Mouse (Mus musculus): Measurements from ENCODE around the gene Dkkl1. TPM values are rescaled to one million over a fixed set of nuclear protein-coding genes. Genes with fewer than 3 reads are reported as not detected.

Gene Dkkl1
- polyA plus RNA-seq, 1 experiment from 2014 or later: 8.7 TPM

DNA sequence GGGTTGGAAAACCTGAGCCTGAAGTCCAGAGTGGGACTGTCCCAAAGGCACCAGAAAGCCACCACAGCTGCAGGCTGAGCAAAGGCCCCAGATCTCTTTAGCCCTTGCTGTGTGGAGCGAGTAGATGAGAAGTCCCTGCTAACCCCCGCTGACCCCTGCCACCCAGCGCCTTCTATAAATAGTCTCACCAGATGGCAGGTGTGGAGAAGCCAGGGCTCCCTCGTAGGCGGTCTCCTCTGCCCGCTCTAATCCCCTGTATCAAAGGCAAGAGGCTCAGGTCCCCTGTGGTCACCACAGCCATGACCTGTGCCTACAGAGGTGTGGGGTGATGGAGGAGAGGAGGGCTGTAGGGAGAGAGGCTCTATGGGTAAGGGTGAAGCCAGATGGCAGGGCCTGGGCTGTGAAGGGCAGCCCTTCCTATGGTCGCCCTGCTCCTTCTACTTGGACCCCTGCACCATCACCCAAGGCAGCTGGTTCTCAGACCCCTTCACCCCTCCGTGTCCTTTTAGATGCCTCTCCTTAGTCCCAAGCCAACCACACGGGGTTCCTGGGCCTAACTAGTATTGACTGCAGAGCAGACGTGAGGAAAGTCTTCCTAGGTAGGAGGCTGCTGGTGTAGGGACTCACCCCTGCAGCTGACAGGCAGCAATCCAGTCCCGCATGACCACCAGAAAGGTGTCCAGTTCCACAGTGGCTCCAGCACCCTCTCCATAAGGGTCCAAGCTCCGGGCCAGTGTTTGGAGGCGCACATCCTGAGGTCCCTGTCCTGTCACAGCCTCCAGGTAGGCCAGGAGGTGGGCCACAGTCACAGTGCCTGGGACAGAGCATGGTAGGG is 16.4 kb downstream of the Dkkl1 start:
- no peaks in the 10 kb centered on the region for H3K36me3 ChIP-seq (replicated peaks; ENCODE audit: control insufficient read depth, insufficient read depth)
- ATAC-seq (ENCODE audit: low FRiP score) (no peak), DNase-seq (ENCODE audit: low spot score) (no peak)
- no peak overlapping the region for H3K27ac ChIP-seq
- no peaks in the 10 kb centered on the region for H3K9me3 ChIP-seq (ENCODE audit: control insufficient read depth, low read length)
- no peak overlapping the region for H3K9ac ChIP-seq
- no peaks in the 10 kb centered on the region for H3K4me1 ChIP-seq (replicated peaks; ENCODE audit: control insufficient read depth, insufficient read depth, low read length)
- 0 out of 2 replicates have a peak, but pooled peaks cover 4% of the 10 kb centered on the region for H3K27me3 ChIP-seq (ENCODE audit: control insufficient read depth, insufficient read depth, low read length)
- H3K4me3 ChIP-seq (replicated peaks; ENCODE audit: low read length): no peak overlapping the region
- H3K4me2 ChIP-seq (replicated peaks): no peak overlapping the region
- 60% methylated on average over 13 of the region's 13 CpGs for WGBS

DNA sequence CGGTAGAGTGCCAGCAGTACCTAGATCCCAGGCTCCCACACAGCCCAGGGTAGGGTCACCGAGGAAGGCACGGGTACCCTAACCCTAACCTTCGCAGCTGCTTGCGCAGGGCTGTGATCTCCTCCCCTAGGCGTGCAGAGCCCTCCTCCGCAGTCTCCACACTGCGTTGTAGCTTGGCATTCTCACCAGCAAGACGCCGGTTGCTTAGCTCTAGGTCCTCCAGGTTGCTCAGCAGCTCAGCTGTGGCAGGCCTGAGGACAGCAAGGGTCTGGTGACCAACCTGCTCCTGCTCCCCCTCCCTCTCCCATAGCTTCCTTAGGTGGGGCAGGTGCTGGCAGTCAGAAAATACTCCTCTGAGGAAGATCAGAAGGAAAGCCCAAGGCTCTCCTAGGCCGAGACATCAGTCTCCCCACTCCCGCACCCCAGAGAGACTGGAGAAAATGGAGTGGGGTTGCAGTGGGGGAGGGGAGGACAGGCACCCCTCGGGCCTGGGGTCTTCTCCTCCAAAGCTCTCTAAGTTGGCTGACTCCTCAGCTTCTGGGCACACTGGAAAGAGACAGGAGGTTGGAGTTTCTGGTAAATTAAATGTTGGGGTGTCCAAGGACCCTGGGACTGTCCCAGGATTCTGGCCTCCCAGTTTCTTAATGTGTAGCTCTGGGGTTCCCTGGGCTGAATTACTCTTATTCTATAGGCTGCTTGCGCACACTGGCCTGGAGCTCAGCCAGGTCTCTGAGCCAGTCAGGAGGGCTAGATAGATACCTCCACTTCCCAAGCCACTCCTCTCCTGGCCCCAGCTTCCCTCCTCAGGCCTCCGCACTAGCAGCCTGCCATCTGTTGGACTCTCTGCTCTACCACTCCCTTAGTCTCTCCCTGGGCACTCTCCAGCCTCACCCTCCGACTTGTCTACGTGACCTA is 17.8 kb downstream of the Dkkl1 start:
- H3K9me3 ChIP-seq (ENCODE audit: control insufficient read depth, low read length): no peaks in the 10 kb centered on the region
- WGBS: 69% methylated on average over 17 of the region's 17 CpGs
- no peak for ATAC-seq (ENCODE audit: low FRiP score)
- DNase-seq (ENCODE audit: low spot score): no peak
- no peak overlapping the region for H3K4me3 ChIP-seq (replicated peaks; ENCODE audit: low read length)
- no peak overlapping the region for H3K27ac ChIP-seq
- H3K9ac ChIP-seq: no peak overlapping the region
- no peaks in the 10 kb centered on the region for H3K4me1 ChIP-seq (replicated peaks; ENCODE audit: control insufficient read depth, insufficient read depth, low read length)
- 0 out of 2 replicates have a peak, but pooled peaks cover 6% of the 10 kb centered on the region for H3K27me3 ChIP-seq (ENCODE audit: control insufficient read depth, insufficient read depth, low read length)
- H3K4me2 ChIP-seq (replicated peaks): no peak overlapping the region
- H3K36me3 ChIP-seq (replicated peaks; ENCODE audit: control insufficient read depth, insufficient read depth): no peaks in the 10 kb centered on the region

DNA sequence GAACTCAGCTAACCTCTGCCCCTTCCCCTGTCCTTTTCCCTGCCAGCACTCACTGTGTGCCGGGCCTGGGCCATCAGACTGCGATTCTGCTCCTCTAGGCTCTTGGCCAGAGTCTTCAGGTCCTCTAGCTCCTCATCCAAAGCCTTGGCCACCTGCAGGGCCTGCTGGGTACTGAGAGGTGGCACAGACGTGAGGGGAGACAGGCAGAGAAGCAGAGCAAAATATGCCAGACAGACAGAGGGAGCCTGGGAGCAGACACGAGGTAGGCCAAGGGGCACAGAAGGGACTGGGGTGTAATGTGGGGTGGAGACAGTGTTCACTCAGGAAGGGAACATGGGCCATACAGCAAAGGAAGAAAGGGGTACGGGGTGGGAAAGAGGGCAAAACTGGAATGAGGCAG is 18.5 kb downstream of the Dkkl1 start:
- Histone ChIP-seq H3K4me1 (replicated peaks; ENCODE audit: control insufficient read depth, insufficient read depth, low read length) (no peaks in the 10 kb centered on the region), H3K4me3 (replicated peaks; ENCODE audit: low read length) (no peak overlapping the region), H3K4me2 (replicated peaks) (no peak overlapping the region), H3K36me3 (replicated peaks; ENCODE audit: control insufficient read depth, insufficient read depth) (no peaks in the 10 kb centered on the region), H3K9ac (no peak overlapping the region), H3K27me3 (ENCODE audit: control insufficient read depth, insufficient read depth, low read length) (0 out of 2 replicates have a peak, but pooled peaks cover 6% of the 10 kb centered on the region), H3K9me3 (ENCODE audit: control insufficient read depth, low read length) (no peaks in the 10 kb centered on the region), H3K27ac (no peak overlapping the region)
- WGBS: 69% methylated on average over 5 of the region's 5 CpGs
- no peak for ATAC-seq (ENCODE audit: low FRiP score)
- DNase-seq (ENCODE audit: low spot score): no peak

DNA sequence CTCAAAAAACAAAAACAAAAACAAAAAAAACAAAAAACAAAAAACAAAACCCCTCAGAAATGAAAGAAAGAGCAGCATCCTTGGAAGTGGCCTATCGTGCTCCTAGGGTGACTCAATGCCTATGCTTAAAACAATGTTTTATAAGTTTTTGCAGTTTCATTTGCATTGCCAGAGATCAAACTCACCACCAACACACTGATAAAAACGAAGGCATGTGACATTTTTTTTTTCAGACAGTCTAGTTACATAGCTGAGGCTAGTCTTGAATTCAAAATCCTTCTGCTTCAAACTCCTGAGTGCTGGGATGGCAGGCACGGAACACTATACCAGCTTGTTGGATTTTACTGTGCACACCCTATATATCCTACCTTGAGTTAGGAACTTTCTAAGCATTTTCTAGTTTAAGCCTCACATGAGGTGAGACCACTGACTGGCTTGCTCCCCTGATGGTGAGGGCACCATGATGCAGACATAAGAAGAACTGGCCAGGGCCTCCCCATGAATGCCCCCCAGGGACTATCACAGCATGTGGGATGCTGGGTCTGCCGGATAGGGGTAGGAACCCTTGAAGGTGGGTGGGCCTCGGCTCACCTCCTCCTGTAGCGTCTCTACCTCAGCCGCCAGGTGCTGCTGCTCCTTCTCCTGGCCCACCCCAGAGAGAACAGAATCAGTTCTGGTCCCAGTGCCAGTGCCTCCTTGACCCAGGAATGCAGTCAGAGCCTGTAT is 19.2 kb downstream of the Dkkl1 start:
- 0 out of 2 replicates have a peak, but pooled peaks cover 6% of the 10 kb centered on the region for H3K27me3 ChIP-seq (ENCODE audit: control insufficient read depth, insufficient read depth, low read length)
- ATAC-seq (ENCODE audit: low FRiP score) (no peak), DNase-seq (ENCODE audit: low spot score) (no peak)
- H3K4me2 ChIP-seq (replicated peaks): no peak overlapping the region
- no peak overlapping the region for H3K9ac ChIP-seq
- H3K27ac ChIP-seq: no peak overlapping the region
- no peaks in the 10 kb centered on the region for H3K9me3 ChIP-seq (ENCODE audit: control insufficient read depth, low read length)
- no peak overlapping the region for H3K4me3 ChIP-seq (replicated peaks; ENCODE audit: low read length)
- no peaks in the 10 kb centered on the region for H3K4me1 ChIP-seq (replicated peaks; ENCODE audit: control insufficient read depth, insufficient read depth, low read length)
- 79% methylated on average over 7 of the region's 7 CpGs for WGBS
- no peaks in the 10 kb centered on the region for H3K36me3 ChIP-seq (replicated peaks; ENCODE audit: control insufficient read depth, insufficient read depth)

DNA sequence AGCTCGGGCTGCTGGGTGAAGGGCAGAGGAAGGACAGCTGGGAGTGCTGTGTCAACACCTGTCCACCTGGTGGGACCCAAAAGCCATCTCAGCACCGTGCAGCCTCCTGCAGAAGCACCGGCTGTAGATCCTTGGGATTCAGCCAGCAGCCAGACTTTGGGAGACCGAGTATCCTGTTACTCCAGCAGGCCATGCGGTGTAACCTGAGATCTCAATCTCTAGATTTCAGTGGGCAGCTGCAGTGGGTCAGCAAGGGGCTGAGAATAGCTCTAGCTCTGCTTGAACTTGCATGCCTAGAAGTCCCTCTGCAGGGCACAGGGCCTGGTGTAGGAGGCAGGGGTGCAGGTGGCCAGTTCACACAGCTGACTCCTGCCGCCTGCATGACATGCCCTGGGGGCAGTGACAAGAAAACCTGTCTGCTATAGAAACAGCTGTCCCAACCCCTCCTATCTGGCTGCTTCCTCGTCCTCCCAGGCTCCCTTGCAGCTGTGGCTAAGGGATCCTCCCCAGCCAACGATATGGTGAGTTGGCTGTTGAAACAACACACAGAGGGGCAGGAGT is 20.1 kb downstream of the Dkkl1 start:
- Histone ChIP-seq H3K27ac (no peak overlapping the region), H3K27me3 (ENCODE audit: control insufficient read depth, insufficient read depth, low read length) (0 out of 2 replicates have a peak, but pooled peaks cover 6% of the 10 kb centered on the region), H3K4me1 (replicated peaks; ENCODE audit: control insufficient read depth, insufficient read depth, low read length) (no peaks in the 10 kb centered on the region), H3K4me2 (replicated peaks) (no peak overlapping the region), H3K9me3 (ENCODE audit: control insufficient read depth, low read length) (no peaks in the 10 kb centered on the region), H3K9ac (no peak overlapping the region), H3K4me3 (replicated peaks; ENCODE audit: low read length) (no peak overlapping the region), H3K36me3 (replicated peaks; ENCODE audit: control insufficient read depth, insufficient read depth) (no peaks in the 10 kb centered on the region)
- no peak for DNase-seq (ENCODE audit: low spot score)
- no peak for ATAC-seq (ENCODE audit: low FRiP score)
- 28% methylated on average over 8 of the region's 8 CpGs for WGBS

DNA sequence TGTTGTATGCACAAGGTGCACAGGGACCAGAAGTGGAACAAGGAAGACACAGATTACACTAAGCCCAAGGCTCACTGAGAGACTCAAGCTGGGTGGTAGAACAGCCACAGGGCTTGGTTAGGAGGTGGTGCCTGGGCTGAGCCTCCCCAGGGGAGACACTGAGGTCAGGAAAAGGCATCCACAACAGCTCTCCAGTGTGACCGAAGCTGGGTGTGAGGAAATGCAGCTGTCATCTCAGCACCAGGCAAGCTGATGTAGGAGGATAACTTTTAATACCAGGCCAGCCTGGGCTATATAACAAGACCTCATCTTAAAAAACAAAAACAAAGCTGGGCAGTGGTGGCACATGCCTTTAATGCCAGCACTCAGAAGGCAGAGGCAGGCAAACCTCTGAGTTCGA is 20.8 kb downstream of the Dkkl1 start:
- Histone ChIP-seq H3K4me1 (replicated peaks; ENCODE audit: control insufficient read depth, insufficient read depth, low read length) (no peaks in the 10 kb centered on the region), H3K4me3 (replicated peaks; ENCODE audit: low read length) (no peak overlapping the region), H3K9ac (no peak overlapping the region), H3K9me3 (ENCODE audit: control insufficient read depth, low read length) (no peaks in the 10 kb centered on the region), H3K4me2 (replicated peaks) (no peak overlapping the region), H3K36me3 (replicated peaks; ENCODE audit: control insufficient read depth, insufficient read depth) (no peaks in the 10 kb centered on the region), H3K27ac (no peak overlapping the region), H3K27me3 (ENCODE audit: control insufficient read depth, insufficient read depth, low read length) (0 out of 2 replicates have a peak, but pooled peaks cover 6% of the 10 kb centered on the region)
- 82% methylated on average over 2 of the region's 2 CpGs for WGBS
- DNase-seq (ENCODE audit: low spot score) (no peak), ATAC-seq (ENCODE audit: low FRiP score) (no peak)

DNA sequence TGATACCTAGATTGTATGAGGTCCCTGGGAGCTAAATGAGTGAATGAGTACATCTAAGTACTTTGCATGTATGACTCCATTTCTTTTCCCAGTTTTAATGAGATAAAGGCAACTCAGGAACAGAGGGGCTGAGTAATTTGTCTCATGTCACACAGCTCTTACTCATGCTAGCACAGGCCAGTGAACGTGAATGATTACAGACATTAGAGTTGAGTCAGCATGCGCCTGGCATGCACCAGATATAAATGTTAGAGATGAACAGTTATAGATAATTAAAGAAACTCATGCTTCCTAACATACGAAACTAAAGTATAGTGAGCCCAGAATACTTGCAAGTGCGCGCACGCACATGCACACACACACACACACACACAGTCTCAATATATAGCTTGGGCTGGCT is 21.8 kb downstream of the Dkkl1 start:
- WGBS: 91% methylated on average over 6 of the region's 6 CpGs
- no peak for ATAC-seq (ENCODE audit: low FRiP score)
- H3K27me3 ChIP-seq (ENCODE audit: control insufficient read depth, insufficient read depth, low read length): 0 out of 2 replicates have a peak, but pooled peaks cover 6% of the 10 kb centered on the region

DNA sequence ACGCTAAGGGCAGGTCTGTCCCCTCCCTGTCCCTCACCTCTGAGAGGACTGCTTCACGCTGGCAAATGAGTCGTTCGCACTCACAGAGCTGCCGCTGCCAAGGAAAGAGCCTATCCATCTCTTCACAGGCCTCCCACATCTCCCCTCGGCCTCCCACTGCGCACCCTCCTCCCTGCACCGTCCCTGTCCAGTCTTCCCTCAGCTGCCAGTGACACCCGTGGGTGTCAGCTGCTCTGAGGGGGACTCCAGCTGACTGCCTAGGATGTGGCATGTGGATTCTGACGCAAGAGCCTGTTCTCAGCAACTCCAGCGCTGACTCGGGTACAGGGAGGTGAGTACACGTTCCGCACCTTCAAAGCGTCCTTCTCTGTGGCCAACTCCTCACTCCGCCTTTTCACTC is 22.3 kb downstream of the Dkkl1 start:
- no peaks in the 10 kb centered on the region for H3K4me1 ChIP-seq (replicated peaks; ENCODE audit: control insufficient read depth, insufficient read depth, low read length)
- WGBS: 65% methylated on average over 16 of the region's 16 CpGs
- H3K9me3 ChIP-seq (ENCODE audit: control insufficient read depth, low read length): no peaks in the 10 kb centered on the region
- DNase-seq (ENCODE audit: low spot score) (no peak), ATAC-seq (ENCODE audit: low FRiP score) (no peak)
- H3K27ac ChIP-seq: no peak overlapping the region
- peaks cover 10% of the 10 kb centered on the region for H3K27me3 ChIP-seq (ENCODE audit: control insufficient read depth, insufficient read depth, low read length)
- H3K4me2 ChIP-seq (replicated peaks): no peak overlapping the region
- H3K9ac ChIP-seq: no peak overlapping the region
- no peaks in the 10 kb centered on the region for H3K36me3 ChIP-seq (replicated peaks; ENCODE audit: control insufficient read depth, insufficient read depth)
- H3K4me3 ChIP-seq (replicated peaks; ENCODE audit: low read length): no peak overlapping the region

More for the DNA sequence above, 21.8 kb downstream of the Dkkl1 start:
- no peak overlapping the region for H3K9ac ChIP-seq
- no peaks in the 10 kb centered on the region for H3K36me3 ChIP-seq (replicated peaks; ENCODE audit: control insufficient read depth, insufficient read depth)
- no peak overlapping the region for H3K4me3 ChIP-seq (replicated peaks; ENCODE audit: low read length)
- H3K9me3 ChIP-seq (ENCODE audit: control insufficient read depth, low read length): no peaks in the 10 kb centered on the region
- DNase-seq (ENCODE audit: low spot score): no peak
- no peaks in the 10 kb centered on the region for H3K4me1 ChIP-seq (replicated peaks; ENCODE audit: control insufficient read depth, insufficient read depth, low read length)
- H3K27ac ChIP-seq: no peak overlapping the region
- no peak overlapping the region for H3K4me2 ChIP-seq (replicated peaks)

All from hindbrain, embryonic 14.5 days (tissue).